Mouse (Mus musculus) intestine, embryonic 14.5 days (tissue): ENCODE results near the gene Fam83g. TPM values are rescaled to one million over a fixed set of nuclear protein-coding genes. Genes with fewer than 3 reads are reported as not detected.

Experiments used
- ATAC-seq: fragments of 200-750 bp; cut with Nextera tagmentation; replicated peaks from 2 replicates; pipeline ENCODE4 v1.8.0; 2017; ENCODE audit warnings: low read depth, moderate number of reproducible peaks, moderate TSS enrichment, moderate library complexity; ENCODE audit not compliant: low FRiP score, low TSS enrichment
- DNase-seq: peaks from one replicate; pipeline ENCODE4 v3.0.0-alpha.2; 2018; ENCODE audit warnings: low spot score
- H3K27ac ChIP-seq: fragments of 300-500 bp; sonication (generic); 2 replicates; pipeline ENCODE4 v1.5.1; 2014; ENCODE audit warnings: low read depth, mild to moderate bottlenecking, control low read depth
- H3K27me3 ChIP-seq: fragments of 300-500 bp; sonication (generic); replicated peaks from 2 replicates; pipeline ENCODE4 v1.6.1; 2014; ENCODE audit warnings: low read length, control low read depth; ENCODE audit not compliant: control insufficient read depth, insufficient read depth
- H3K36me3 ChIP-seq: fragments of 300-500 bp; sonication (generic); 2 replicates; pipeline ENCODE4 v1.6.1; 2014; ENCODE audit warnings: low read length, control low read depth; ENCODE audit not compliant: control insufficient read depth, insufficient read depth
- H3K4me1 ChIP-seq: fragments of 300-500 bp; sonication (generic); replicated peaks from 2 replicates; pipeline ENCODE4 v1.6.1; 2014; ENCODE audit warnings: low read length, control low read depth, mixed read lengths; ENCODE audit not compliant: control insufficient read depth, insufficient read depth
- H3K4me2 ChIP-seq: fragments of 300-500 bp; sonication (generic); 2 replicates; pipeline ENCODE4 v1.6.1; 2014; ENCODE audit warnings: low read length
- H3K4me3 ChIP-seq: fragments of 300-500 bp; sonication (generic); 2 replicates; pipeline ENCODE4 v1.5.1; 2014; ENCODE audit warnings: low read depth, low read length, control low read depth, mixed read lengths
- H3K9ac ChIP-seq: fragments of 300-500 bp; sonication (generic); 2 replicates; pipeline ENCODE4 v1.6.1; 2014; ENCODE audit warnings: mild to moderate bottlenecking, low read length
- H3K9me3 ChIP-seq: fragments of 300-500 bp; sonication (generic); 2 replicates; pipeline ENCODE4 v1.6.1; 2016; ENCODE audit warnings: low read length, control low read depth; ENCODE audit not compliant: control insufficient read depth
- WGBS: fragments of 180-500 bp; shearing (Covaris S2); extraction: QIAGEN DNeasy Blood & Tissue Kit; methylation state at CpG from one replicate; pipeline ENCODE4 v1.1.7; 2014; 5-methylcytosine and 5-hydroxymethylcytosine counted together
- polyA plus RNA-seq: library from polyadenylated mRNA; unstranded; fragments of >200 nt; fragmentation: Nextera tagmentation; extraction: Ambion mirVana; gene quantifications from 2 replicates; pipeline ENCODE4 v1.2.1, GENCODE M21; 2014

Fam83g gene
- polyA plus RNA-seq, 1 experiment from 2014 or later = 4.6 TPM

DNA sequence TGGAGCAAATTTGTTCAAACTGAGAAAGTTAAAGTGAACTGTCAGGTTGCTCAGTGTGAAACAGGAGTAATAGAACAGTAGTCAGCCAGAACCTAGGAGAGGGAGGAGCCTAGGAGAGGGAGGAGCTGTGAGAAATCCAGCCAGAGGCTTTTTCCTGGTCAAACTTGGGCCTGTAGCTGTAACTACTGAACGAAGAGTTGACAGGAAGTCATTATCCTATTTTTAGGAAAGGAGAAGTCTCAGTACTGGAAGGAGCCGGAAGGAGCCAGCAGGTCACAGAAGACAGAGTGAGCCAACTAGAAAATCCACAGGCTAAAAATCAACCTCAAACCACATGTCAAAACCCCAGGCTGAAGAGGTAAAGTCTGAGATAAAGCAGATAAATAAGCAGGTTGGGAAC is 44.1 kb downstream of the Fam83g start:
- Histone ChIP-seq H3K4me3 (no peak overlapping the region), H3K4me2 (no peak overlapping the region), H3K36me3 (peaks cover 48% of the 10 kb centered on the region), H3K27me3 (no peaks in the 10 kb centered on the region), H3K9ac (no peak overlapping the region), H3K27ac (no peak overlapping the region), H3K9me3 (no peaks in the 10 kb centered on the region), H3K4me1 (no peaks in the 10 kb centered on the region)
- DNase-seq (no peak), ATAC-seq (no peak)
- 55% methylated on average over 2 of the region's 2 CpGs for WGBS

DNA sequence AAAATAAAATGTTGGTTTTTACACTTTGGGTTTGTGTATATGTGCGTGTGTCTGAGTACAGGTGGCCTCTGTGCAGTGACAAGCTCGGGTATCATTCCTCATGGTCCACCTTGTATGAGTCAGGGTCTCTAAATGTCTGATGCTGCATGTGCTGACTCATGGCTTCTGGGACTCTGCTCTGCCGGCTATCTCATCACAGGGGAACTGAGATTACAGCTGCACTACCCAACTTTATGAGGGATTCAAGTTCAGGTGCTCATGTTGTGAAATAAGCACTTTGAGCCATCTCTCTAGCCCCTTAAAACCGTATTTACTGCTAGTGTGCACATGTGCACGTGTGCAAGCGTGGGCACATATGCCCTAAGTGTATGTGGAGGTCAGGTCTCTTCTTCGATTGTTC is 48.8 kb downstream of the Fam83g start:
- no peak for DNase-seq
- Histone ChIP-seq H3K36me3 (peaks cover 87% of the 10 kb centered on the region), H3K4me1 (no peaks in the 10 kb centered on the region), H3K27ac (no peak overlapping the region), H3K4me3 (no peak overlapping the region), H3K9ac (no peak overlapping the region), H3K9me3 (no peaks in the 10 kb centered on the region), H3K27me3 (no peaks in the 10 kb centered on the region), H3K4me2 (no peak overlapping the region)
- ATAC-seq = no peak
- 91% methylated on average over 7 of the region's 7 CpGs for WGBS

DNA sequence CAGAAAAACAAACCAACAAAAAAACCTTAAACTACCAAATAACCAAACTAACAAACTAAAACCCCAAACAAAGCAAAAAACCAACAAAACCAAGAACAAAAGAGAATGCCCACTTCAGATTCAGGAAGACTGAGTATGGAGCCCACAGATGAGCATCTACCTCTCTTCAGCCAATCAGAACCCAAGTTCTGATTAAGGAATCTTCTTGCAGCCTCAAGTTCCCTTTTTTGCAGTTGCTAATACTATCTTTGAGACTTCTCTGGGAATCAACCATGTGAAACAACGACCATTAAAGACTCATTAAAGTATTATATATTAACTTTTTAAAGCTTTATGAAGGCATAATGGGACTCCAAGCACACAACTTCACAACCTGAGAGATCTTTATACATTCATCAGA is 53.4 kb downstream of the Fam83g start:
- WGBS = 81% methylated on average over 1 of the region's 1 CpGs
- H3K36me3 ChIP-seq = peaks cover 89% of the 10 kb centered on the region
- H3K4me2 ChIP-seq = no peak overlapping the region

DNA sequence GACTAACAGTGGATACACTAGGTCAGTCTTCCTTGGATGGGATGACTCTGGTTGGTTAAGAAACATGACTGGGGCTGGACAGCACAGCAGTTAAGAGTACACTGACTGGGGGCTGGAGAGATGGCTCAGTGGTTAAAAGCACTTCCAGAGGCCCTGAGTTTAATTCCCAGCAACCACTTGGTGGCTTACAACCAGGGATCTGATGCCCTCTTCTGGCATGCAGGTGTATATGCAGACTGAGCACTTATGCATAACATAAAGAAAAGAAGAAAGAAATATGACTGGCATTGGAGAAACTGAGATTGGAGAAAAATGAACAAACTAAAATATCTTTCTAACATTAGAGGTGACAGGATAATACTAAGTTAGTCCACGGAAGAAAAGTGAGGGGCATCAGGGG is 56.6 kb downstream of the Fam83g start:
- Histone ChIP-seq H3K9me3 (no peaks in the 10 kb centered on the region), H3K4me2 (no peak overlapping the region), H3K9ac (no peak overlapping the region), H3K4me1 (no peaks in the 10 kb centered on the region), H3K27ac (no peak overlapping the region), H3K36me3 (peaks cover 89% of the 10 kb centered on the region), H3K27me3 (no peaks in the 10 kb centered on the region), H3K4me3 (no peak overlapping the region)
- ATAC-seq (no peak), DNase-seq (no peak)
- 94% methylated on average over 1 of the region's 1 CpGs for WGBS

More for the DNA sequence above, 53.4 kb downstream of the Fam83g start:
- ATAC-seq (no peak), DNase-seq (no peak)
- no peaks in the 10 kb centered on the region for H3K9me3 ChIP-seq
- H3K9ac ChIP-seq = no peak overlapping the region
- H3K27ac ChIP-seq = no peak overlapping the region
- no peaks in the 10 kb centered on the region for H3K27me3 ChIP-seq
- H3K4me1 ChIP-seq = no peaks in the 10 kb centered on the region
- H3K4me3 ChIP-seq = no peak overlapping the region

DNA sequence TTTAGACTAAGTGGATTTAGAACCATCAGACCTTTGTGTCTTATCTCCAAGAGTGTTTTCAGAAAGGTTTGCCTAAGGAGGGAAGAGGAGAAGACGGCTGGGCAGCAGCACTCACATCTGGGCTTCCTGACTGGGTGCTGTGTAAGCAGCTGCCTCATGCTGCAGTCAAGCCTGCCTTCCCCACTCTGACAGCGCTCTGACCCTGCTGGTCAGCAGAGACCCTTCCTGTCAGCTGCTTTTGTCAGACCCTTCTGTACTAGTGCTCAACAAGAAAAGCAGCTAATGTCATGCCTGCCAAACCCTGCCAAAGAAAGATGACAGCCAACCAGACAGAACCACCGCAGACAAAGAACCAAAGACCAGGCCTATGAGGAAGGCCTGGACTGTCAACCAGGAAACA is 59.9 kb downstream of the Fam83g start:
- ATAC-seq (no peak), DNase-seq (no peak)
- Histone ChIP-seq H3K4me3 (no peak overlapping the region), H3K4me2 (no peak overlapping the region), H3K9me3 (no peaks in the 10 kb centered on the region), H3K27ac (no peak overlapping the region), H3K27me3 (no peaks in the 10 kb centered on the region), H3K9ac (no peak overlapping the region), H3K36me3 (peaks cover 83% of the 10 kb centered on the region), H3K4me1 (no peaks in the 10 kb centered on the region)
- 81% methylated on average over 3 of the region's 3 CpGs for WGBS

DNA sequence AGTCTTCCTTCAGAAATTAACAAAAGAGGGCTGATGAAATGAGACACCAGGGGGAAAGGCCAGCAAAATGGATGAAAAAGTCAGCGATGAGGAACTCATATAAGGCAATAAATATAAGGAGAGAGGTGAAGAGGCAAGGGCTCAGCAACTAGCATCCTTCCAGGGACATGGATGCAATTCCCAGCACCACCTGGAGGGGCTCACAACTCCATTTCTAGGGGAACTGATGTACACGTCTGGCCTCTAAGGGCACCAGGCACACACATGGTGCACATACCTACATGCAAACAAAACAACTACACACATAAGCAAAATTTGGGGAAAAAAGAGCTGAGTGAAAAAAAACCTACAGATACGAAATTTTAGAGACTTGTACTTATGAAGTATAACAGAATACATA is 60.6 kb downstream of the Fam83g start:
- ATAC-seq = no peak
- no peaks in the 10 kb centered on the region for H3K4me1 ChIP-seq
- WGBS = 71% methylated on average over 3 of the region's 3 CpGs
- H3K36me3 ChIP-seq = peaks cover 83% of the 10 kb centered on the region
- no peak overlapping the region for H3K9ac ChIP-seq
- no peaks in the 10 kb centered on the region for H3K9me3 ChIP-seq
- no peaks in the 10 kb centered on the region for H3K27me3 ChIP-seq
- no peak overlapping the region for H3K27ac ChIP-seq
- no peak overlapping the region for H3K4me2 ChIP-seq
- DNase-seq = no peak
- H3K4me3 ChIP-seq = no peak overlapping the region

GRCm38 (mm10) chr11:61745781-61746180 is 61.9 kb downstream of the Fam83g start:
- H3K4me2 ChIP-seq = no peak overlapping the region
- H3K9ac ChIP-seq = no peak overlapping the region
- DNase-seq (no peak), ATAC-seq (no peak)
- no peak overlapping the region for H3K27ac ChIP-seq
- H3K4me3 ChIP-seq = no peak overlapping the region
- peaks cover 73% of the 10 kb centered on the region for H3K36me3 ChIP-seq
- WGBS = 88% methylated on average over 9 of the region's 9 CpGs
- no peaks in the 10 kb centered on the region for H3K9me3 ChIP-seq
- H3K27me3 ChIP-seq = no peaks in the 10 kb centered on the region
- H3K4me1 ChIP-seq = no peaks in the 10 kb centered on the region

DNA sequence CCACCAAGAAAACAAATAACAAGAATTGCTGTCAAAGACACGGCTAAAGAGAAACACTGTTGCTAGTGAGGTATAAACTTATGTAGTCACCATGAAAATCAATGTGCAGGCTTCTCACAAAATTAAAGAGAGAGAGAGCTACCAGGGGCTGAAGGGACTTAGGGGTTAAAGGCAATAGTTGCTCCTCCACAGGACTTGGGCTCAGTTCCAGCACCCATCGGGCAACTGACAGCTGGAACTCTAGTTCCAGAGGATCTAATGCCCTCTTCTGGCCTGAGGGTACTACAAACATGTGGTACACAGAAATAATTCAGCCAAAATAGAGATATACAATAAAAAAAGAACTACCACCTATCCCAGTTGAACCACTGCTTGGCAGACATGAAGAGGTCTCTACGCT is 63.3 kb downstream of the Fam83g start:
- no peak overlapping the region for H3K9ac ChIP-seq
- no peak overlapping the region for H3K27ac ChIP-seq
- H3K27me3 ChIP-seq = no peaks in the 10 kb centered on the region
- H3K4me3 ChIP-seq = no peak overlapping the region
- no peaks in the 10 kb centered on the region for H3K9me3 ChIP-seq
- H3K4me2 ChIP-seq = no peak overlapping the region
- no peaks in the 10 kb centered on the region for H3K4me1 ChIP-seq
- ATAC-seq (no peak), DNase-seq (no peak)
- H3K36me3 ChIP-seq = peaks cover 79% of the 10 kb centered on the region
- WGBS = 61% methylated on average over 3 of the region's 3 CpGs

- H3K36me3 ChIP-seq = peaks cover 80% of the 10 kb centered on the region
- H3K4me2 ChIP-seq = no peak overlapping the region
- H3K9me3 ChIP-seq = no peaks in the 10 kb centered on the region
- H3K4me3 ChIP-seq = no peak overlapping the region
- no peak overlapping the region for H3K9ac ChIP-seq
- no peaks in the 10 kb centered on the region for H3K4me1 ChIP-seq
- ATAC-seq (no peak), DNase-seq (no peak)
- H3K27me3 ChIP-seq = no peaks in the 10 kb centered on the region
- WGBS = 88% methylated on average over 5 of the region's 5 CpGs
- H3K27ac ChIP-seq = no peak overlapping the region
These were observed 67.7 kb downstream of the Fam83g start for GRCm38 (mm10) chr11:61751612-61752011.
